Mouse (Mus musculus) heart, adult 2 months (tissue): ENCODE measurements at regions not wholly inside any gene's neighbourhood (a gene's known extent, or its start where the extent isn't known, plus 50 kb on each side); places are given as distances from the start of the nearest gene placed in this dataset.

Experiments
- DNase-seq, 2 experiments: peaks; one replicate each; pipeline ENCODE4 v3.0.0; 2021
- H3K27ac ChIP-seq: fragments of 200-600 bp; 2 replicates; pipeline ENCODE4 v1.8.1; 2022
- H3K27me3 ChIP-seq: fragments of 200-500 bp; 2 replicates; pipeline ENCODE4 v1.6.1; 2012; ENCODE audit warnings: mild to moderate bottlenecking, low read length, inconsistent platforms, mixed read lengths; ENCODE audit not compliant: control insufficient read depth, insufficient read depth
- H3K36me3 ChIP-seq: fragments of 200-500 bp; 2 replicates; pipeline ENCODE4 v1.6.1; 2012; ENCODE audit warnings: low read length, inconsistent platforms; ENCODE audit not compliant: control insufficient read depth, insufficient read depth
- H3K4me1 ChIP-seq: fragments of 200-500 bp; 2 replicates; pipeline ENCODE4 v1.6.1; 2011; ENCODE audit warnings: low read length; ENCODE audit not compliant: control insufficient read depth, insufficient read depth
- H3K4me3 ChIP-seq: fragments of 200-600 bp; 2 replicates; pipeline ENCODE4 v1.8.1; 2022
- H3K79me2 ChIP-seq: fragments of 200-500 bp; replicated peaks from 2 replicates; pipeline ENCODE4 v1.6.1; 2012; ENCODE audit warnings: mild to moderate bottlenecking, inconsistent platforms, low read length, moderate library complexity, mixed read lengths; ENCODE audit not compliant: control insufficient read depth, insufficient read depth
- H3K9ac ChIP-seq: fragments of 200-500 bp; 2 replicates; pipeline ENCODE4 v1.6.1; 2012; ENCODE audit warnings: low read depth, mild to moderate bottlenecking, control low read depth, inconsistent platforms, low read length, mixed read lengths
- CTCF ChIP-seq: fragments of 200-600 bp; IDR thresholded peaks from 2 replicates; pipeline ENCODE4 v1.8.1; 2022; ENCODE audit warnings: antibody characterized with exemption, mild to moderate bottlenecking, moderate library complexity
- EP300 ChIP-seq: fragments of 200-500 bp; IDR thresholded peaks from 2 replicates; pipeline ENCODE4 v1.6.1; 2011; ENCODE audit warnings: low read depth, low read length, control low read depth; ENCODE audit not compliant: insufficient read depth
- POLR2A ChIP-seq: fragments of 200-500 bp; IDR thresholded peaks from 2 replicates; pipeline ENCODE4 v1.6.1; 2011; ENCODE audit warnings: mild to moderate bottlenecking, low read depth, low read length, control low read depth; ENCODE audit not compliant: insufficient read depth
- WGBS: fragments of 180-500 bp; shearing (Covaris S2); methylation state at CpG from one replicate; pipeline ENCODE4 v1.1.7; 2018; 5-methylcytosine and 5-hydroxymethylcytosine counted together
- intact Hi-C: fragments of 180-260 bp; cut with DNase I; formaldehyde crosslinking; loops from one replicate; pipeline ENCODE4 v1.15.1; 2025

DNA sequence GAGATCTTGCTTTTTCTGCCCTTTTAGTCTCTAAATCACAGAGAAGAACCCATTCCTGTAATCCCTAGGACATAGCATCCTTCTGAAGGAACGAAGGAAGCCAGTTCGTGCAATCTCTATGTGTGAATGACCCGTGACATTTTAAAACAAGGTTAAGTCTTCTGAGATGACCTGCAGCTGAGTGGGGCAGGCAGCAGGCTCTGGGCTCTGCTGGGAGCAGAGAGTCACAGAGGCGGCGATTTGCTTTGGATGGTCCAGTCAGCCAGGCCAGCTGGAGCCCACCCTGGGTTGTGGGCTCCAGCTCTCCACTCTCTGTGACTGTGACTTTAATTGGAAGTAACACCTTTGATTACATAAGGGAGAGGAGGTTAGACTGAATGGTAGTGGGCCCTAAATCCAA lies 92.1 kb upstream of the Gm14444 start:
- H3K36me3 ChIP-seq, result no peaks in the 10 kb centered on the region
- no peak for TF ChIP-seq CTCF
- no peak overlapping the region for H3K9ac ChIP-seq
- 37% methylated on average over 5 of the region's 5 CpGs for WGBS
- H3K4me3 ChIP-seq, result no peak overlapping the region
- intact Hi-C loops, result no loop called here
- H3K27ac ChIP-seq, result no peak overlapping the region
- no peaks in the 10 kb centered on the region for H3K79me2 ChIP-seq
- no peaks in the 10 kb centered on the region for H3K27me3 ChIP-seq
- no peaks in the 10 kb centered on the region for H3K4me1 ChIP-seq
- no peak for DNase-seq

DNA sequence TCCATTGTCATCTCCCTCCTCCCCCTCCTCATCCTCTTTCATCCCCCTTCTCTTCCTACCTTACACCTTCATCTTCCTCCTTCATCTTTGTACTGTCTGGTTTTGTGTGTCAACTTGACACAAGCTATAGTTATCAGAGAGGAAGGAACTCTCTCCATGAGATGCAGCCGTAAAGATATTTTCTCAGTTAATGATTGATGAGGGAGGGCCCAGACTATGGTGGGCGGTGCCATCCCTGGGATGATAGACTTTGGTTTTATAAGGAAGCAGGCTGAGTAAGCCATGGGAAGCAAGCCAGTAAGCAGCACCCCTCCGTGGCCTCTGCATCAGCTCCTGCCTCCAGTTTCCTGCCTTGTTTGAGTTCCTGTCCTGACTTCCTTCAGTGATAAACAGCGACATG lies 87.8 kb upstream of the Gm14444 start:
- intact Hi-C loops, result no loop called here
- H3K27me3 ChIP-seq, result no peaks in the 10 kb centered on the region
- H3K27ac ChIP-seq, result no peak overlapping the region
- no peak for TF ChIP-seq POLR2A
- DNase-seq, result no peak
- H3K9ac ChIP-seq, result no peak overlapping the region
- WGBS, result 43% methylated on average over 4 of the region's 4 CpGs
- H3K4me1 ChIP-seq, result no peaks in the 10 kb centered on the region
- H3K4me3 ChIP-seq, result no peak overlapping the region
- H3K79me2 ChIP-seq, result no peaks in the 10 kb centered on the region
- H3K36me3 ChIP-seq, result no peaks in the 10 kb centered on the region

DNA sequence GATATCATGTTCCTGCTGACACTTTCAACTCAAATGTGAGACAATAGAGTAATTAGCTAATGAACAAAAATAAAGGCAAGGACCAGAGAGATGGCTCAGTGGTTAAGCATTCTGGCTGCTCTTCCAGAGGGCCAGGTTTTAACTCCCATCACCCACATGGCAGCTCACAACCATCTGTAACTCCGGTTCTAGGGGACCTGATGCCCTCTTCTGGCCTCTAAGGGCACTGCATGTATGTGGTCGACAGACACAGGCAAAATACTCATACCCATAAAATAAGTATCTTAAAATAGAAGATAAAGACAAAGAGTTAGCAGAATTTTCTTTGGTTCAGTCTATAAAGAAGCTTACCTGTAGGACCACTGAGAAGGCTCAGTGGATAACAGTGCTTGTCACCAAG lies 80.3 kb upstream of the Gm14444 start:
- Histone ChIP-seq H3K9ac (no peak overlapping the region), H3K27me3 (no peaks in the 10 kb centered on the region), H3K4me3 (no peak overlapping the region), H3K27ac (no peak overlapping the region), H3K4me1 (no peaks in the 10 kb centered on the region), H3K79me2 (no peaks in the 10 kb centered on the region), H3K36me3 (no peaks in the 10 kb centered on the region)
- intact Hi-C loops, result no loop called here
- no peak for DNase-seq
- TF ChIP-seq POLR2A, result no peak
- peak; percentile 45 for TF ChIP-seq CTCF
- 55% methylated on average over 2 of the region's 2 CpGs for WGBS

DNA sequence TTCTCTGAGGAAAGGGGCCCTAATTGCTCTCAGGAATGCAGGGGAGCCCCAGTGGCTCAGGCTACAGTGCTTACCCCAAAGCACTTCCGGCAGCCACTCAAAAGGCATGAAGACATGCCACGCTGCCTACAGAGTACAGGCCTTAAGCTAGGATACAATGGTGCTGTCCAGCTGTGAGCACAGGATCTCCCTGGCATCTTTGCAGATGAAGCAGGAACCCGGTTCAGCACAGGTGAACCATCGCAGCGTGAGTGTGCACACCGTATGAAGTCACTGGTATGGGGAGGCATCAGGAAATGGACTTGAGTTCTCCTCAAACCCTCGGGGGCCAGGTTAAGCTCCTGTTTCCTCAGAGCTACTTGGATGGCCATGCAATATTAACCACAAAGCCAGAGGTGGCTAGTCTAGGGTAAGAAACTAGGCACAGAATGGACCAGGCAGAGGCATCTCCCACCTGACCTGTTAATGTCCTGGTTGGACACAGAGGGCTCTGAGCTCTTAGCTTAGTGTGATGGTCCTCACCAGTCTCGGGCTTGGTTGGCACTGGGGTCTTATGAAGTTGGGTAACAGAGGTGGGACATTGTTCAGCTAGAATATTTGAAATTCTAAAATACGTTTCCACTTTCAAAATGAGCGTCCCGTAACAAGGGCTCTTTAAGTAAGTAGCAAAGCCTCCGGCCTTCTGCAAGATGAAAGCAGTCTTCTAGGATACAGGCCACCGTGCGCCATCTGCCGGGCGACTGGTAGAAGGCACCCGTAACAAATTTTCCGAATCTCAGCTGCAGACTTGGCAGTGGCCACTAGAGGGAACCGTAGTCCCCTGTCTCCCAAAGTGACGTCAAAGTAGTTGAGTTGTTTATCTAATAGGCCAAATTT lies 77.7 kb upstream of the Gm14444 start:
- intact Hi-C loops, result no loop called here
- Histone ChIP-seq H3K27ac (no peak overlapping the region), H3K4me3 (no peak overlapping the region), H3K36me3 (no peaks in the 10 kb centered on the region), H3K27me3 (no peaks in the 10 kb centered on the region), H3K4me1 (no peaks in the 10 kb centered on the region), H3K79me2 (no peaks in the 10 kb centered on the region), H3K9ac (no peak overlapping the region)
- WGBS, result 33% methylated on average over 20 of the region's 20 CpGs
- TF ChIP-seq POLR2A, result no peak
- 0 out of 2 replicates have a peak, but pooled peaks have one; percentile 26 for TF ChIP-seq EP300
- peak; percentile 100; the same call in 1 of the 2 replicates for TF ChIP-seq CTCF
- DNase-seq, result peak; percentile 80 to 85

- H3K36me3 ChIP-seq, result no peaks in the 10 kb centered on the region
- no peaks in the 10 kb centered on the region for H3K27me3 ChIP-seq
- DNase-seq, result no peak
- no peak overlapping the region for H3K9ac ChIP-seq
- H3K4me1 ChIP-seq, result no peaks in the 10 kb centered on the region
- no peak overlapping the region for H3K27ac ChIP-seq
- WGBS, result 22% methylated on average over 6 of the region's 6 CpGs
- intact Hi-C loops, result no loop called here
- TF ChIP-seq EP300, result no peak
- TF ChIP-seq CTCF, result no peak
- no peak for TF ChIP-seq POLR2A
- no peaks in the 10 kb centered on the region for H3K79me2 ChIP-seq
- no peak overlapping the region for H3K4me3 ChIP-seq
Measured at GRCm38 (mm10) chr2:174933013-174933353, 77.1 kb upstream of the Gm14444 start.

DNA sequence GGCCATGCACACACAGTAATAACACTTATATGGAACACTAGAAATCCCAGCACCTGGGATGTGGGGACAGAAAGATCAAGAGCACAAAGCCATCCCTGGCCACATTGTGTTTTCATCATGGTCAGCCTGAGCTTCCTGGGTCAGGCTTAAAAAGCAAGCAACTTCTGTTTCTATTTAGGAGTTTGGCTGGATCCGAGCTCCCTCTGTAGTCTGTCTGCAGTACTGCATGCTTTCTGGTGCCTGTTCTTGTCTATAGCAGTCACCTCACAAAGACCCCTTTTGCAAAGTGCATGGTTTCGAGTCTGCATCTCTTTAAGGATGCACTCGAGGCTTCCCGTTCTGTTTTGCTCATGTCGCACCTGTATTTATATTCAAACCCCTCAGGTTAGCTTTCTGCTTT lies 73.4 kb upstream of the Gm14444 start:
- TF ChIP-seq CTCF, result peak; percentile 63
- TF ChIP-seq POLR2A, result no peak
- TF ChIP-seq EP300, result no peak
- 29% methylated on average over 5 of the region's 5 CpGs for WGBS
- intact Hi-C loops, result no loop called here
- Histone ChIP-seq H3K36me3 (no peaks in the 10 kb centered on the region), H3K4me3 (no peak overlapping the region), H3K27ac (no peak overlapping the region), H3K9ac (no peak overlapping the region), H3K4me1 (no peaks in the 10 kb centered on the region), H3K79me2 (no peaks in the 10 kb centered on the region), H3K27me3 (no peaks in the 10 kb centered on the region)
- DNase-seq, result no peak
